Mouse (Mus musculus): Measurements from ENCODE around the gene Cntnap5c. TPM values are rescaled to one million over a fixed set of nuclear protein-coding genes. Genes with fewer than 3 reads are reported as not detected.

Gene Cntnap5c
- not detected in 2 replicates for polyA plus RNA-seq (2011; ENCODE audit: insufficient read length, low read depth, missing spikeins)

DNA sequence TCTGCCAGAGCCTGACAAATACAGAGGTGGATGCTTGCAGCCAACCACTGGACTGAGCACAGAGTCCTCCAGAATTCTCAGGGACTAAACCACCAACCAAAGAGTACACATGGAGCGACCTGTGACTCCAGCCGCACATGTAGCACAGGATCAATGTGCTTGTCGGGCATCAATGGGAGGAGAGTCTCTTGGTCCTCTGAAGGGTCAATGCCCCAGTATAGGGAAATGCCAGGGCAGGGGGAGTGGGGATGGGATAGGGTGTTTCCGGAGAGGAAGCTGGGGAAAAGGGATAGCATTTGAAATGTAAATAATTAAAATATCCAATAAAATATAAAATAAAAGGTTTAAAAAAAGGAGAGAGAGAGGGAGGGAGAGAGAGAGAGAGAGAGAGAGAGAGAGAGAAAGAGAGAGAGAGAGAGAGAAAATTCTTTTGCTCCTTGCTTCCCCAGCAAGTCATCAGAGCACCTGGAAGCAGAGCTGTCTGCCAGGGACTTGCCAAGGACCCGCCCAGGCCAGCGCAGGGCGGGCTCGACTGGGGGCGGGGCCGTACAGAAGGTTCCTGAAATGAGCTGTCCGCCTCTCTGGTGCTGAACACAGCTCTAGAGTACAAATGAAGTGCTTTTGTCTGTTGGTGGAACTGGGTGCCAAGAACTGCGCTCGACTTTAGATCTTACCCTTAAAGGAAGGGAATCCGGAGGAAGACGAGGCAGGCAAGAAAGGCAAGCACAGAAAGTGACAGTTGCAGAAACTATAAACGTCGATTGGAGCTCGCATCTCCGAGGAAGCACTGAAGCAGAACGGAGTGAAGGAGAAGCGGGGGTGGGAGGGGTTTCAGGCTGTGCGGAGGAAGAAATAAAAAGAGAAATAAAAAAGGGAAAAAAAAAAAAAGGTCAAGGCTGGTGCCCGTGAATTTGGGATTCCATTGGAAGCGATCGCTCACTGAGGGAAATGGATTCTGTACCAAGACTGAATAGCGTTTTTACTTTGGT, at the start of gene Cntnap5c:
Gene Cntnap5c, plus strand, starts transcription at position 949 of the 989 bp plus-strand sequence.
- Histone ChIP-seq H3K4me1 (ENCODE audit: control insufficient read depth, insufficient read depth, low read length) (no peaks in the 10 kb centered on the region), H3K27ac (ENCODE audit: insufficient read depth, low read length) (no peak within 1 kb of the TSS), H3K4me3 (ENCODE audit: insufficient read depth, low read length) (no peak within 1 kb of the TSS)
- TF ChIP-seq POLR2A (IDR thresholded peaks at IDR 0.05; ENCODE audit: low read depth, low read length) = no peak
- no peak for TF ChIP-seq CTCF (IDR thresholded peaks at IDR 0.05; ENCODE audit: borderline replicate concordance, insufficient read depth, low read length)

DNA sequence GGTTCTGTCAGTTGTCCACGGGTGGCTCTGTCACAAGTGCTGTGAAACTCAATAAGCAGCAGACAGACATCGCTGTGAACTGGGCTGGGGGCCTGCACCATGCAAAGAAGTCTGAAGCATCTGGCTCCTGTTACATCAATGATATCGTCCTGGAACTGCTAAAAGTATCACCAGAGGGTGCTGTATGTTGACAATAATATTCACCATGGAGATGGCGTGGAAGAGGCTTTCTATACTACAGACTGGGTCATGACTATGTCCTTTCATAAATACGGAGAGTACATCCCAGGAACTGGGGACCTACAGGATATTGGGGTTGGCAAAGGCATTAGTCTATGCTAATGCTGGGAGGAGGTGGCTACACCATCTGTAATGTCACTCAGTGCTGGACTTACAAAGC, 27.3 kb upstream of the Cntnap5c start, which contains the start of gene Gm21834:
Gene Gm21834, minus strand, starts transcription at position 101 of the 400 bp plus-strand sequence.
- no peak within 1 kb of the TSS for H3K27ac ChIP-seq (ENCODE audit: insufficient read depth, low read length)
- no peak within 1 kb of the TSS for H3K4me3 ChIP-seq (ENCODE audit: insufficient read depth, low read length)
- H3K4me1 ChIP-seq (ENCODE audit: control insufficient read depth, insufficient read depth, low read length) = no peaks in the 10 kb centered on the region
- no peak for TF ChIP-seq CTCF (IDR thresholded peaks at IDR 0.05; ENCODE audit: borderline replicate concordance, insufficient read depth, low read length)
- no peak for TF ChIP-seq POLR2A (IDR thresholded peaks at IDR 0.05; ENCODE audit: low read depth, low read length)

DNA sequence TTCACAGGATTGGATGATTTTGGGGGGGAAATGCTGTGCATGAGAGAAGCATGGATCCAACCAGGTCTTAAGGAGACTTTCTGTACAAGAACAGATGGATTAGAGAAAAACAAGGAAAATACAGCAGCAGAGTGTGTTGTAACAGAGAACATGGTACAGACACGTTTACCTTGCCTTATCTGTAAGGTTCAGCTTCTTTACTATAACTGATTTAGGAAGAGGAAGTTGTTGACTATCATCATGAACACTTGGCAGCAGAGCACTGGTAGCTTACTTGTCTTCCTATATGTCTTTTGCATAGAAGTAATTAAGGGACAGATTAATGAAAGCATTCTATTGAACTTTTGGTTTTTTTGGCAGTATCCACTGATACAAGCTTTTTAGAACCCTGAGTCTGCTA, 11.3 kb upstream of the Cntnap5c start:
- H3K4me3 ChIP-seq (ENCODE audit: insufficient read depth, low read length) = no peak overlapping the region
- H3K4me1 ChIP-seq (ENCODE audit: control insufficient read depth, insufficient read depth, low read length) = no peaks in the 10 kb centered on the region
- H3K27ac ChIP-seq (ENCODE audit: insufficient read depth, low read length) = no peak overlapping the region
- TF ChIP-seq POLR2A (IDR thresholded peaks at IDR 0.05; ENCODE audit: low read depth, low read length) (no peak), CTCF (IDR thresholded peaks at IDR 0.05; ENCODE audit: borderline replicate concordance, insufficient read depth, low read length) (no peak)

DNA sequence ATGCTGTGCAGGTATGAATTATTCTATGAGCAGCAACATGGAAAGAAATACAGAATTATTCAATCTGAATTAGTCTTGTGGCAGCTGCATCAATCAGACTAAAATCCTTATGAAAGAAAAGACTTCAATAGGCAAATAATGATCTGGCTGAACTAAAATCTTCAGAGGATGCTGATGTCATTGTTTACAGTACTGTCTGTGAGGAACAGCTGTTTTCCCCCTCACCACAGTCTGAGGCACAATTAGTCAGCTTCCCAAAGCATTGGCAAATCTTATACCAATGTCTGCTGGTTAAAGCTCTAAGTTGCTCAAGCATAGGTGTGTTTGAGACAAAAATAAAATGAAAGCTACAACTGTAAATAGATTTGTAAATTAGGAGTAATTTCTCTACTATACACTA, 2.1 kb upstream of the Cntnap5c start:
- TF ChIP-seq POLR2A (IDR thresholded peaks at IDR 0.05; ENCODE audit: low read depth, low read length) (no peak), CTCF (IDR thresholded peaks at IDR 0.05; ENCODE audit: borderline replicate concordance, insufficient read depth, low read length) (no peak)
- Histone ChIP-seq H3K4me3 (ENCODE audit: insufficient read depth, low read length) (no peak overlapping the region), H3K4me1 (ENCODE audit: control insufficient read depth, insufficient read depth, low read length) (no peaks in the 10 kb centered on the region), H3K27ac (ENCODE audit: insufficient read depth, low read length) (no peak overlapping the region)

DNA sequence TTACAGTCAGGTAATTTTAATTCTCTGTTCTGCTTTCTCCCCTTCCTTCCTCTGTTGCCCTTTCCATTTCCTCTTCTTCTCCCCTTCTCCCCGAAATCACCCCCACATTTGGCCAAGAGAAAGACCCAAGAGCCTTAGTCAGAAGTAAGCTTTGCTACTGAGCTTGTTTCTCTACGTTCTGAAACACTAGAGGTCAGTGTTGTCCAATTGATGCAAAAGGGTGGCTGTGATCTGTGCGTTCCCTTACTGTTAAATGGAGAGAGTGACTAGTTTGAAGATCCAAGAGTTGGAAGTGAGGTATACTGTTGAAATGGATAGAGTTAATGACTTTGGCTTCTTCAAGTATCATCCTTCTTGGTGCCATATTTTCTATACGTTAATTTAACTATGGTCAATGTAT, 1.5 kb downstream of the Cntnap5c start:
- no peak for TF ChIP-seq CTCF (IDR thresholded peaks at IDR 0.05; ENCODE audit: borderline replicate concordance, insufficient read depth, low read length)
- TF ChIP-seq POLR2A (IDR thresholded peaks at IDR 0.05; ENCODE audit: low read depth, low read length) = no peak
- Histone ChIP-seq H3K27ac (ENCODE audit: insufficient read depth, low read length) (no peak overlapping the region), H3K4me3 (ENCODE audit: insufficient read depth, low read length) (no peak overlapping the region), H3K4me1 (ENCODE audit: control insufficient read depth, insufficient read depth, low read length) (no peaks in the 10 kb centered on the region)

DNA sequence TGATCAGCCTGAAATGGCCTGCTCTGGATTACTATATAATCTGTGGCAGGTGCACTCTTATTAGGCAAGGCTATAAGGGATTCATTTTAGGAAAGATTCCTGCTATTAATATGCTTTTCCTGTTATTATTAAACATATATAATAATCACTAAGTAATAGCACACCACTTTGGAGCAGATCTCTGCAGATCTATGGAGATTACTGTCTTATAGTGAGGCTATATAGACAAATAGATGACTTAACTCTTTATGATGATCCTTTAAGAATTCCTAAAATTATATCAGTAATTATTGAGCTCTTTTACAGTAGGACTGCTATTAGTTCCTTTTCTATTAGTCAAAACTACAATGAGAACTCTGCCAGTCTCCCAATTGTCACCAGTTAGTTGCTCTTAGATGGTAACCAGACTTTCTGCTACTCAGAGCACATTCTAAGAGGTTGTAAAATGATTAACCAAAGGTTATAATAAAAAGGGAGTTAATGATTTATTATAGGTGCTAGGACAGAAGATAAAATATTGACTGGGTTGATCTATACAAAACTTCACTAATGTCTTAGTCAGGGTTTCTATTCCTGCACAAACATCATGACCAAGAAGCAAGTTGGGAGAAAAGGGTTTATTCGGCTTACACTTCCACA, 18.9 kb downstream of the Cntnap5c start:
- H3K4me3 ChIP-seq (ENCODE audit: insufficient read depth, low read length) = no peak overlapping the region
- TF ChIP-seq POLR2A (IDR thresholded peaks at IDR 0.05; ENCODE audit: low read depth, low read length) (no peak), CTCF (IDR thresholded peaks at IDR 0.05; ENCODE audit: borderline replicate concordance, insufficient read depth, low read length) (no peak)
- no peaks in the 10 kb centered on the region for H3K4me1 ChIP-seq (ENCODE audit: control insufficient read depth, insufficient read depth, low read length)
- no peak overlapping the region for H3K27ac ChIP-seq (ENCODE audit: insufficient read depth, low read length)

DNA sequence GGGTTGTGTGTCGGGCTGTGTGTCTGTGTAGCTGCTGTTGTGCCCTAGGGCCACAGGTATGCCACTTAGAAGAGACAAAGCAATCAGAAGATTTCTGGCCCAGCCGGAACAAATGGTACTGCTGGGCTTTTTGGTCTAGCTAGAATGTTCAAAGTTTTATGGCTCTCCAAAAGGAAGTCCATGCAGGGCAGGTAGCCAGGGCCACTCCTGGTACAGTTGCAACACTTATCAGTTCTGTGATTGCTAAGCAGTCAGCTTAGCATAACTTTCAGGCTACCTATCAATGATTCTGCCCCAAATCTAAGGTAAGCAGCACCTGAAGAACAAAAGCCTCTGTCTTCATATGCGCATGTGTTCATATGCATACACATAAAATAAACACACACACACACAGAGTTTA, 26.0 kb downstream of the Cntnap5c start:
- TF ChIP-seq CTCF (IDR thresholded peaks at IDR 0.05; ENCODE audit: borderline replicate concordance, insufficient read depth, low read length) (no peak), POLR2A (IDR thresholded peaks at IDR 0.05; ENCODE audit: low read depth, low read length) (no peak)
- no peak overlapping the region for H3K27ac ChIP-seq (ENCODE audit: insufficient read depth, low read length)

DNA sequence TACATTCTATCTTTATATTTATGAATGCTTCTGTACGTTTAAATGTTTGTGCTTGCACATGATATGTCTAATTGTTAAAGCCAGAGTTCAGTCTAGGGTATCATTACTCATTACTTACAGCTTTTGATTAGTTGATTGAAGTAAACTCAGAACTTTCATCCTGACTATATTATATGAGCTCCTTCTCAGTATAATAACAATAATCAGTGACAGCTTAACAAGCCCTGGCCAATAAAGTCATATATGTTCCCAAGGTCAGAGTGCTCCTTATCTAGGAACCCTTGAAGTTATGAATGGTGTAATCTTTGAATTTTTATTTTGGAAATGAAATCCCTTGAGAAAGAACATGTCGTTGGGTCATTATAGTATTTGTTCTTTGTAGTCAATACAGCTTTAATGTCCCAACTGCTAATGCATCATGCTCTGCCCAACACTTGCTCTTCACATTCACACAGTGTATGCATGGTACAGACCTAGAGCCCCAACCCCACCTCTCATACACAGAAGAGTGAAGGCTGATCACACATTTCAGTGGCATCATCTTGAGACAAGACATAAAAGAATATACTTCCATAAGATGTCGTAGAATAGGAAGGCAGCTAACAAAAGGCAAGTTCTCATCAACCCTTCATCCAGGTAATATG, 27.4 kb downstream of the Cntnap5c start:
- TF ChIP-seq CTCF (IDR thresholded peaks at IDR 0.05; ENCODE audit: borderline replicate concordance, insufficient read depth, low read length) = no peak
- no peak for TF ChIP-seq POLR2A (IDR thresholded peaks at IDR 0.05; ENCODE audit: low read depth, low read length)
- H3K4me1 ChIP-seq (ENCODE audit: control insufficient read depth, insufficient read depth, low read length) = no peaks in the 10 kb centered on the region
- H3K27ac ChIP-seq (ENCODE audit: insufficient read depth, low read length) = no peak overlapping the region
- no peak overlapping the region for H3K4me3 ChIP-seq (ENCODE audit: insufficient read depth, low read length)

More for the DNA sequence above, 26.0 kb downstream of the Cntnap5c start:
- no peaks in the 10 kb centered on the region for H3K4me1 ChIP-seq (ENCODE audit: control insufficient read depth, insufficient read depth, low read length)
- H3K4me3 ChIP-seq (ENCODE audit: insufficient read depth, low read length) = no peak overlapping the region

DNA sequence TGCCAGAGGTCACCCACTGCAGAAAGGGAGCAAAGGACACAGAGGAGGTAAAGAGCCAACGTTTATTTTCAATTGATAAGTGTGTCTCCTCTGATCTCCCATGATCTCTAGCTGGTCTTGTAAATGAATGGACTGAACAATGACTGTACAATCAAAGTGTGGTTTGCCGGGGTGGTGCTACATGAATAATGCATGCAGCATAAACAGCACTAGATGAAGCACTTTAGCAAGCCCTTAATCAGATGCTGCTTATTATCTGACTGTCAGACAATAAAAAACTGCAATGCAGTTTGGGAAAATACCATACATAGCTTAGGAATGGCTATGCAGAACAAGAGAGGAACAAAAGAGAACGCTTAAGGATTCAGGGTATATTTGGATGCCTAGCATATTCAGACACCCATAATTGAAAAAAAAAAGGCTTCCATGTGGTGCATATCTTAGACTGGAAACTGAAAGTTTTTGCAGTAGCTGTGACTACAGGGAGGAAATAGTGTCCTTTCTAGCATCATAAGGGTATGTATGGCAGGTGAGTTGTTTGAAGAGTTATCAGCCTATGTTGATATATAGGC, 30.1 kb downstream of the Cntnap5c start:
- H3K4me1 ChIP-seq (ENCODE audit: control insufficient read depth, insufficient read depth, low read length) = no peaks in the 10 kb centered on the region
- no peak for TF ChIP-seq CTCF (IDR thresholded peaks at IDR 0.05; ENCODE audit: borderline replicate concordance, insufficient read depth, low read length)
- no peak for TF ChIP-seq POLR2A (IDR thresholded peaks at IDR 0.05; ENCODE audit: low read depth, low read length)
- H3K4me3 ChIP-seq (ENCODE audit: insufficient read depth, low read length) = no peak overlapping the region
- no peak overlapping the region for H3K27ac ChIP-seq (ENCODE audit: insufficient read depth, low read length)

All from embryonic fibroblast, embryonic 13.5 days (primary cell).